Mouse (Mus musculus) testis, adult 2 months (tissue): Measurements from ENCODE around the gene Mrps27. TPM values are rescaled to one million over a fixed set of nuclear protein-coding genes. Genes with fewer than 3 reads are reported as not detected.
"Not testable (repeated sequence)": the region's sequence is repeated elsewhere in the genome, so short reads cannot be mapped to it uniquely, and the experiment has no call there.

Experiments
- H3K27ac ChIP-seq: fragments of 200-500 bp; 2 replicates; pipeline ENCODE4 v1.5.1; 2012; ENCODE audit warnings: low read depth, low read length; ENCODE audit not compliant: control insufficient read depth, insufficient read depth
- H3K27me3 ChIP-seq: fragments of 200-500 bp; 2 replicates; pipeline ENCODE4 v1.6.1; 2012; ENCODE audit warnings: mild to moderate bottlenecking, low read length, moderate library complexity; ENCODE audit not compliant: control insufficient read depth, insufficient read depth
- H3K36me3 ChIP-seq: fragments of 200-500 bp; 2 replicates; pipeline ENCODE4 v1.6.1; 2012; ENCODE audit warnings: mild to moderate bottlenecking, low read length; ENCODE audit not compliant: control insufficient read depth, insufficient read depth
- H3K4me1 ChIP-seq: fragments of 200-500 bp; 2 replicates; pipeline ENCODE4 v1.6.1; 2012; ENCODE audit warnings: low read length; ENCODE audit not compliant: control insufficient read depth, insufficient read depth
- H3K4me3 ChIP-seq: fragments of 200-500 bp; 2 replicates; pipeline ENCODE4 v1.5.1; 2012; ENCODE audit warnings: low read depth, mild to moderate bottlenecking, low read length, moderate library complexity, mixed read lengths; ENCODE audit not compliant: control insufficient read depth
- CTCF ChIP-seq: fragments of 200-500 bp; IDR thresholded peaks from 2 replicates; pipeline ENCODE4 v1.5.1; 2012; ENCODE audit warnings: low read depth, mild to moderate bottlenecking, inconsistent platforms, low read length, moderate library complexity; ENCODE audit not compliant: control insufficient read depth, insufficient read depth, insufficient replicate concordance
- POLR2A ChIP-seq: fragments of 200-500 bp; IDR thresholded peaks from 2 replicates; pipeline ENCODE4 v1.6.1; 2012; ENCODE audit warnings: low read depth, mild to moderate bottlenecking, inconsistent platforms, low read length, moderate library complexity; ENCODE audit not compliant: control insufficient read depth
- polyA plus RNA-seq: library from polyadenylated mRNA; depleted of rRNA; stranded (reverse); fragments of >200 nt; gene quantifications from 2 replicates; pipeline ENCODE4 v1.2.3, GENCODE M21; 2012

The Mrps27 gene
- polyA plus RNA-seq, 1 experiment = 8.5 TPM

DNA sequence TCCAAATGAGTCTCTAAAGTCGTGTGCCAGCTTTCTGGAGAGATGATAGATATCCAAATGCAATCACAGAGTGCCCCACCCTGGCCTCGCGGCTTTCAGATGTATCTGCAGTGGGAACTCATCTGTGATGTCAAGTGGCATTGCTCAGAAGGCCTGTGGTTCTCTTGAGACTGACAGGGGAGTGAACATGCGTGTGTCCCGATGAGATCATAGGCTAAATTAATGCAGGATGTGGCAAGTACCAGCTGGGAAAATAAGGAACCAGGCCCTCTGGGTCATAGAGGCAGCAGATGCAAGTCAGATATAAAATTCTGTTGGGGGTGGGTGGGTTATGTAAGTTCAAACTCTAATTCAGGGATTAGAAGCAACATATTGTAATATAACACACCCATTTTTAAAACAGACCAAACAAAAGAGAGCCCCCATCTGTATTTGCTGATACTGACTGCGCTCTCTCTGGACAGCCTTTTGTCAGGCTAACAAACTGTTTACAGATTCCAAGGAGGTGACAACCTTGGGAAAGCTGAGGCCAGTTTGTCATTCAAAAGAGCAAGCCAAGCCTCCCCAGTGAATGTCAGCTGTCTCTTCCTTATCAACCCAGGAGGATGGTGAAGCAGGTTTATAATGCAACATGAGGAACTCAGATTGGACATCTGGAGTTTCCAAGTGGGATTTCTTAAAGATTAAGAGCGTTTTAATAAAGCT, 20.8 kb upstream of the Mrps27 start:
- H3K4me1 ChIP-seq = no peaks in the 10 kb centered on the region
- H3K27me3 ChIP-seq = no peaks in the 10 kb centered on the region
- H3K27ac ChIP-seq = no peak overlapping the region
- H3K36me3 ChIP-seq = no peaks in the 10 kb centered on the region; the same call in 1 of the 2 replicates
- no peak overlapping the region for H3K4me3 ChIP-seq
- TF ChIP-seq POLR2A (no peak), CTCF (no peak)

DNA sequence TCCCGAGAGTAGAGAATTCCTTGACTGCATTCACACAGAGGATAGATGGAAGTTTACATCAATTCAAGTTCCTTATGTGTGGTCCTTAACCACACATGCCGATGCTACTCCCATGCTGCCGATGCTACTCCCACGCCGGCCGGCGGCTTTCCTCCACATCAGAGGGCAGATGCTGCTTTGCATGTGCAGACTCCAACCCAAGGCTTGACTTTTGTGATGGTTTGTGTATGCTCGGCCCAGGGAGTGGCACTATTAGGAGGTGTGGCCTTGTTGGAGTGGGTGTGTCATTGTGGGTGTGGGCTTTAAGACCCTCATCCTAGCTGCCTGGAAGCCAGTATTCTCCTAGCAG, 20.3 kb upstream of the Mrps27 start:
- not testable (repeated sequence) for H3K36me3 ChIP-seq, H3K27ac ChIP-seq

DNA sequence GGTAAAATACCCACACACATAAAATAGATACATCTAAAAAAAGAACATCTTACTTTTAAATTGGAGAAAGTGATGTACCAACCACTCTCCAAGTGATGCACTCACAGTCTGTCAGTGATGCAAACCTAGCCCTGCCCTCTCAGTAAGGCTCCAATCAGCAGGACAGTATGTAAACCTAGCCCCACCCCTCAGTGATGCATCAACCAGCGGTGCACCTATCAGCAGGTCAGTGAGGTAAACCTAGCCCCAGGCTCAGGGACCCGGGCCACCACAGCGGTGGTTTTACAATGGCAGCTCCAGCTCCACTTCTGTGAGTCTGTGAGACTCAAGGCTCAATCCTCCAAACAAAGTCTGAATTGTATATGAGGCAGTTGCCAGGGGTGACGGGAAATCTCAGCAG, 13.3 kb upstream of the Mrps27 start:
- Histone ChIP-seq H3K36me3 (peaks cover 4% of the 10 kb centered on the region; the same call in 1 of the 2 replicates), H3K4me1 (no peaks in the 10 kb centered on the region), H3K27ac (no peak overlapping the region), H3K27me3 (no peaks in the 10 kb centered on the region), H3K4me3 (no peak overlapping the region)
- no peak for TF ChIP-seq POLR2A
- no peak for TF ChIP-seq CTCF

More for the DNA sequence above, 20.3 kb upstream of the Mrps27 start:
- H3K4me3 ChIP-seq, H3K4me1 ChIP-seq, H3K27me3 ChIP-seq: not testable (repeated sequence)

DNA sequence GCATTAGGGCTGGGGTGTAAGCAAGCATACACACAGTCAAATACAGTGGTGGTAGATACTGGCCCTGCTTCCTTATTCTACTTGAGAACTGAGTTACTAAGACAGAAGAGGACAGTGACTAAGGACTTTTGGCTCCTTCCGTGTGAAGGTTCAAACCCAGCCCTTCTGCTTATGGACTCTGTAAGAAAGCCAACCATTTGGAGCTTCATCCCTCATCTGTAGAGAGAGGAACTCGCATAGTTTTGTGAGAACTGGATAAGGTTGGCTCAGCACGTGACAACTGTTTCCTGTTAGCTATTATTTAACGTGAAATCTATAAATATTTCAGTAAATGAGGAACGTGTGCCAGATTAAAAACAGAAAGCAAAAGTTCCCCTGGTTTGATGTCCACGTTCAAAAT, 7.1 kb upstream of the Mrps27 start:
- TF ChIP-seq POLR2A (no peak), CTCF (no peak)
- Histone ChIP-seq H3K27me3 (no peaks in the 10 kb centered on the region), H3K27ac (no peak overlapping the region), H3K4me3 (no peak overlapping the region), H3K4me1 (no peaks in the 10 kb centered on the region), H3K36me3 (peaks cover 4% of the 10 kb centered on the region; the same call in 1 of the 2 replicates)

DNA sequence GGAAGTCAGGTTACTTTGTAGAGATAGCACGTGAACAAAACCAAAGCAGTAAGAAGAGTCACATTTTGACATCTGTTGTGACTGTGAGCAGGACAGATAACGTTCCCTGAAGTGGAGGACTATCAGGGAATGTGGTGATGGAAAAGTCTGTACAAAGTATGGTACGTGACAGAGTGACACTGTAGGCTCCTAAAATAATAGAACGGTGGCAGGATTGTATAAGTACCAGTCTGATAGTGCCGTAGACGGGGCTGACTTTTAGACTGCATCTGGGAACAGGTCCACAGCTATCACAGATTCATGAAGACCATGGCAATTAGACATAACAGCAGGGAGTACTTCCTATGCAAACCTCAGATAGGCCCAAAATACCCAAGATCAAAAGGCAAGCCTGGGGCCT, 3.1 kb upstream of the Mrps27 start:
- H3K36me3 ChIP-seq = no peaks in the 10 kb centered on the region
- H3K4me1 ChIP-seq = no peaks in the 10 kb centered on the region; the same call in 1 of the 2 replicates
- H3K4me3 ChIP-seq = no peak overlapping the region
- H3K27ac ChIP-seq = no peak overlapping the region
- TF ChIP-seq CTCF (no peak), POLR2A (no peak)
- H3K27me3 ChIP-seq = no peaks in the 10 kb centered on the region

DNA sequence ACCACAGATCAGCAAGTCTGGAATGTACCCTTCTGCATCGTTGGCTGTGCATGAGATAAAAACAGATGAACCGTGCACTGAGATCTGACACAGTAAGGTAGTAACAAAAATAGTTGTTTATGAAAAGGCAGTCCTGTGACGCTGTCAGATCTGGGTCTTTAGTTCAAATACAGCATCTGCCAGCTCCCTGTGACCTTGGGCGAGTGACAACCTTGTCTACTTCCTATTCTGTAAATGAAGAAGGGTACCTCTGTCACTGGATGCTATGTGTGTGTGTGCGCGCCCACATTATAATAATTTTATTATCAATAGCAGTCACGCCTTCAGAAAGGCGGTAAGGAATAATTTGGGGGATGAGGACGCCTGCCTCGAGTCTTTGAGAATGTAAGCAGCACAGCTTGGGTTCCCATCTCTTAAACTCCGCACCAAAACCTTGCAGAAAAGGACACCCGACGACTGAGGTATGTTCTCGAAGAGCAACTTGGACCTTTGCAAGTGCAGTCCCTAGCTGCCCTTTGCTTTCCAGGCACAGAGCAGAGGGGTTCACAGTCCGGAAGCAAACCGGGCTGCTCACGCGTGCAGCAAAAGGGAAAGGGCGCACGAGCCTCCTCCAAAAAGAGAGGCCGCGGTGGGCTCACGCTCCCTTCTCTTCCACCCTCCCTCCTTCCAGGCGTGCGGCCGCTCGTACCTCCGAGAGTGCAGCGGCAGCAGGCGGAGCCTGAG, 549 bp upstream of the Mrps27 start:
- no peaks in the 10 kb centered on the region for H3K27me3 ChIP-seq
- H3K36me3 ChIP-seq = no peaks in the 10 kb centered on the region
- peak overlapping the region; percentile 69 for H3K27ac ChIP-seq
- TF ChIP-seq POLR2A (no peak; the same call in 1 of the 2 replicates), CTCF (no peak)
- peak overlapping the region; percentile 97 for H3K4me3 ChIP-seq
- no peaks in the 10 kb centered on the region; the same call in 1 of the 2 replicates for H3K4me1 ChIP-seq

DNA sequence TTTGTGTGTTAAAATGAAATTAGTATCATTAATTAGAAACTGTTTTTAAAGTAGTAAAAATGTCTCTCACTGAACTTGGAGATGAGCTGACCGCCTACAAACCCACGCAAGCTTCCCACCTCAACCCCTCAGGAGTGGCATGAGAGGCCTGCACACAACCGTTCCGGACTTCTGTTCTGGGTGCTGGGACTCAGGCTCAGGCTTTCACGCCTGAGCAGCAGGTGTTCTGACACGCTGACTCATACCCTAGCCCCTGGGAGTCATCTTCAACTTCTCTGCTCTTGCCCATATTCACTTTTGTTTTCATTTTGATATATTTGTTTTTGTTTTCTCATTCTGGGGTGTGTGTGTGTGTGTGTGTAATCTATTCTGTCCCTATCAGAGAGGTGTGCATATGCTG, 5.4 kb downstream of the Mrps27 start:
- Histone ChIP-seq H3K27ac (no peak overlapping the region), H3K36me3 (no peaks in the 10 kb centered on the region; the same call in 1 of the 2 replicates), H3K4me3 (no peak overlapping the region), H3K27me3 (no peaks in the 10 kb centered on the region), H3K4me1 (no peaks in the 10 kb centered on the region; the same call in 1 of the 2 replicates)
- TF ChIP-seq POLR2A (no peak), CTCF (no peak)
